Mouse (Mus musculus) limb, embryonic 10.5 days (tissue): Measurements from ENCODE around the gene Mlst8. TPM values are rescaled to one million over a fixed set of nuclear protein-coding genes. Genes with fewer than 3 reads are reported as not detected.
"Not testable (repeated sequence)": the region's sequence is repeated elsewhere in the genome, so short reads cannot be mapped to it uniquely, and the experiment has no call there.

ENCODE experiments used
- DNase-seq: peaks from one replicate; pipeline ENCODE4 v3.0.0-alpha.2; 2017; ENCODE audit warnings: low spot score
- H3K27ac ChIP-seq: fragments of 300-500 bp; sonication (generic); 2 replicates; pipeline ENCODE4 v1.5.1; 2016; ENCODE audit warnings: mild to moderate bottlenecking
- H3K27me3 ChIP-seq: fragments of 300-500 bp; sonication (generic); 2 replicates; pipeline ENCODE4 v1.6.1; 2016; ENCODE audit warnings: low read depth, mild to moderate bottlenecking; ENCODE audit not compliant: poor library complexity, severe bottlenecking
- H3K36me3 ChIP-seq: fragments of 300-500 bp; sonication (generic); 2 replicates; pipeline ENCODE4 v1.6.1; 2016; ENCODE audit warnings: mild to moderate bottlenecking, moderate library complexity
- H3K4me1 ChIP-seq: fragments of 300-500 bp; sonication (generic); 2 replicates; pipeline ENCODE4 v1.6.1; 2016
- H3K4me3 ChIP-seq: fragments of 300-500 bp; sonication (generic); 2 replicates; pipeline ENCODE4 v1.5.1; 2016; ENCODE audit warnings: mild to moderate bottlenecking, moderate library complexity
- H3K9me3 ChIP-seq: fragments of 300-500 bp; sonication (generic); replicated peaks from 2 replicates; pipeline ENCODE4 v1.6.1; 2016; ENCODE audit warnings: mild to moderate bottlenecking
- WGBS: fragments of 180-500 bp; shearing (Covaris S2); methylation state at CpG from one replicate; pipeline ENCODE4 v1.1.7; 2016; 5-methylcytosine and 5-hydroxymethylcytosine counted together
- polyA plus RNA-seq: library from polyadenylated mRNA; unstranded; fragments of >200 nt; fragmentation: Nextera tagmentation; extraction: Ambion mirVana; gene quantifications from 2 replicates; pipeline ENCODE4 v1.2.1, GENCODE M21; 2016

Gene Mlst8
- polyA plus RNA-seq, 1 experiment from 2014 or later, result 42.2 TPM

GRCm38 (mm10) chr17:24470701-24471527 is 8.0 kb downstream of the Mlst8 start:
- Histone ChIP-seq H3K4me1 (peaks cover 33% of the 10 kb centered on the region), H3K36me3 (peaks cover 38% of the 10 kb centered on the region), H3K27me3 (no peaks in the 10 kb centered on the region), H3K27ac (peak overlapping the region; percentile 94), H3K9me3 (no peaks in the 10 kb centered on the region), H3K4me3 (peak overlapping the region; percentile 88)
- WGBS, result under 1% methylated on average over 68 of the region's 68 CpGs
- no peak for DNase-seq

GRCm38 (mm10) chr17:24469910-24470602 is 8.8 kb downstream of the Mlst8 start, which contains the start of the genes E4f1 and Pgp:
E4f1 (minus strand) TSS chr17:24470313.
Pgp (plus strand) TSS chr17:24470392.
- Histone ChIP-seq H3K4me3 (peak within 1 kb of the TSS; percentile 88), H3K36me3 (peaks cover 29% of the 10 kb centered on the region), H3K27ac (peak within 1 kb of the TSS; percentile 94), H3K9me3 (no peaks in the 10 kb centered on the region), H3K27me3 (no peaks in the 10 kb centered on the region), H3K4me1 (peaks cover 33% of the 10 kb centered on the region)
- WGBS, result under 1% methylated on average over 68 of the region's 75 CpGs
- DNase-seq, result peak; percentile 98

- Histone ChIP-seq H3K9me3 (no peaks in the 10 kb centered on the region), H3K27ac (peak overlapping the region; percentile 94), H3K36me3 (peaks cover 23% of the 10 kb centered on the region), H3K4me3 (peak overlapping the region; percentile 88), H3K27me3 (no peaks in the 10 kb centered on the region), H3K4me1 (peaks cover 33% of the 10 kb centered on the region)
- 17% methylated on average over 7 of the region's 7 CpGs for WGBS
- DNase-seq, result no peak
These were observed 9.5 kb downstream of the Mlst8 start for GRCm38 (mm10) chr17:24469336-24469909.

- no peak for DNase-seq
- Histone ChIP-seq H3K4me3 (no peak overlapping the region), H3K27me3 (no peaks in the 10 kb centered on the region), H3K4me1 (peaks cover 33% of the 10 kb centered on the region), H3K27ac (no peak overlapping the region), H3K9me3 (no peaks in the 10 kb centered on the region), H3K36me3 (peaks cover 16% of the 10 kb centered on the region)
- 90% methylated on average over 5 of the region's 5 CpGs for WGBS
These were observed 10.1 kb downstream of the Mlst8 start for GRCm38 (mm10) chr17:24468636-24469246.

GRCm38 (mm10) chr17:24463374-24464133 is 15.3 kb downstream of the Mlst8 start:
- Histone ChIP-seq H3K4me3 (no peak overlapping the region), H3K36me3 (no peaks in the 10 kb centered on the region), H3K27me3 (no peaks in the 10 kb centered on the region), H3K9me3 (no peaks in the 10 kb centered on the region), H3K4me1 (no peaks in the 10 kb centered on the region), H3K27ac (no peak overlapping the region)
- DNase-seq, result no peak
- WGBS, result 60% methylated on average over 6 of the region's 6 CpGs

- Histone ChIP-seq H3K36me3 (no peaks in the 10 kb centered on the region), H3K9me3 (no peaks in the 10 kb centered on the region), H3K27ac (no peak overlapping the region), H3K4me3 (no peak overlapping the region), H3K4me1 (no peaks in the 10 kb centered on the region), H3K27me3 (no peaks in the 10 kb centered on the region)
- DNase-seq, result no peak
- WGBS, result 83% methylated on average over 1 of the region's 1 CpGs
These were observed 15.9 kb downstream of the Mlst8 start for GRCm38 (mm10) chr17:24462932-24463331.

GRCm38 (mm10) chr17:24461580-24461979 is 17.3 kb downstream of the Mlst8 start:
- 77% methylated on average over 2 of the region's 2 CpGs for WGBS
- H3K36me3 ChIP-seq, result no peaks in the 10 kb centered on the region
- DNase-seq, result no peak
- H3K27ac ChIP-seq, result no peak overlapping the region
- H3K4me1 ChIP-seq, result no peaks in the 10 kb centered on the region
- no peaks in the 10 kb centered on the region for H3K27me3 ChIP-seq
- no peak overlapping the region for H3K4me3 ChIP-seq
- no peaks in the 10 kb centered on the region for H3K9me3 ChIP-seq

GRCm38 (mm10) chr17:24455523-24456206 is 23.2 kb downstream of the Mlst8 start:
- 52% methylated on average over 10 of the region's 10 CpGs for WGBS
- peak overlapping the region; percentile 25; the same call in 1 of the 2 replicates for H3K27ac ChIP-seq
- H3K36me3 ChIP-seq, result peaks cover 11% of the 10 kb centered on the region
- not testable (repeated sequence) for H3K9me3 ChIP-seq, DNase-seq, H3K27me3 ChIP-seq
- H3K4me1 ChIP-seq, result peaks cover 16% of the 10 kb centered on the region
- peak overlapping the region; percentile 74 for H3K4me3 ChIP-seq

- DNase-seq, result peak; percentile 98
- Histone ChIP-seq H3K4me1 (peaks cover 16% of the 10 kb centered on the region), H3K4me3 (peak overlapping the region; percentile 74), H3K27ac (peak overlapping the region; percentile 89), H3K36me3 (peaks cover 19% of the 10 kb centered on the region), H3K27me3 (no peaks in the 10 kb centered on the region), H3K9me3 (no peaks in the 10 kb centered on the region)
- under 1% methylated on average over 67 of the region's 67 CpGs for WGBS
These were observed 23.9 kb downstream of the Mlst8 start for GRCm38 (mm10) chr17:24454756-24455522.

GRCm38 (mm10) chr17:24454218-24454755 is 24.6 kb downstream of the Mlst8 start:
- Histone ChIP-seq H3K27me3 (no peaks in the 10 kb centered on the region), H3K36me3 (peaks cover 25% of the 10 kb centered on the region), H3K9me3 (no peaks in the 10 kb centered on the region), H3K4me3 (peak overlapping the region; percentile 74), H3K4me1 (peaks cover 16% of the 10 kb centered on the region), H3K27ac (peak overlapping the region; percentile 89)
- DNase-seq, result no peak
- 9% methylated on average over 14 of the region's 14 CpGs for WGBS

GRCm38 (mm10) chr17:24453372-24453771 is 25.5 kb downstream of the Mlst8 start:
- H3K4me1 ChIP-seq, result peaks cover 16% of the 10 kb centered on the region
- H3K36me3 ChIP-seq, result peaks cover 34% of the 10 kb centered on the region
- 89% methylated on average over 2 of the region's 2 CpGs for WGBS
- no peaks in the 10 kb centered on the region for H3K9me3 ChIP-seq
- H3K4me3 ChIP-seq, result peak overlapping the region; percentile 74; the same call in 1 of the 2 replicates
- DNase-seq, result no peak
- no peak overlapping the region for H3K27ac ChIP-seq
- no peaks in the 10 kb centered on the region for H3K27me3 ChIP-seq
